Mouse (Mus musculus) monocyte, adult 2 months (primary cell): ENCODE results near the gene Cln3.

Experiments
- DNase-seq, 2 experiments: peaks; one replicate each; pipeline ENCODE4 v3.0.0; 2022; ENCODE audit warnings: low spot score in 2 of 2, low read depth in 1 of 2

The Cln3 gene

GRCm38 (mm10) chr7:126595890-126596289 lies 10.3 kb upstream of the Cln3 start:
- DNase-seq = no peak

- no peak for DNase-seq
Measured at GRCm38 (mm10) chr7:126594862-126595561, 9.4 kb upstream of the Cln3 start, which contains the start of gene Il27. Gene Il27 (minus strand): TSS chr7:126594941.

DNA sequence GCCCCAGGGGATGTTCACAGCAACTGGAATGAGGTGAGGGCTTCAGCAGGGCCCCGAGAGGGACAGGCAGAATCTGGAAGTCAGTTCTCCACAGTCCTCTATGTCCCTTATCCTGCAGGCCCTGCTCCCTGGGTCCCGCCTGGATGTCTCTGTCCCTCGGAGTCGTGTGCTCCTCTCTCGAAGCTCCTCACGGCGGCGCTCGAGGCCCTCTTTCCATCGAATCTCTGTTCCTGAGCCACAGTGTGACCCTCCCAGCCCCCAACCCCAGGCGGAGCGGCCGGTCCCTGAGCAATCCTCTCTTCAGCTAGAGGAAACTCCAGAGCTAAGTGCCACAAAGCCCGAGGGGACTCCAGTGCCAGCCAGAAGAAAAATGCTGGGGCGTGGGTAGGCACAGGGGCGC lies 2.2 kb upstream of the Cln3 start:
- DNase-seq = no peak

- DNase-seq = no peak
Measured at GRCm38 (mm10) chr7:126586839-126587238, 1.2 kb upstream of the Cln3 start.

DNA sequence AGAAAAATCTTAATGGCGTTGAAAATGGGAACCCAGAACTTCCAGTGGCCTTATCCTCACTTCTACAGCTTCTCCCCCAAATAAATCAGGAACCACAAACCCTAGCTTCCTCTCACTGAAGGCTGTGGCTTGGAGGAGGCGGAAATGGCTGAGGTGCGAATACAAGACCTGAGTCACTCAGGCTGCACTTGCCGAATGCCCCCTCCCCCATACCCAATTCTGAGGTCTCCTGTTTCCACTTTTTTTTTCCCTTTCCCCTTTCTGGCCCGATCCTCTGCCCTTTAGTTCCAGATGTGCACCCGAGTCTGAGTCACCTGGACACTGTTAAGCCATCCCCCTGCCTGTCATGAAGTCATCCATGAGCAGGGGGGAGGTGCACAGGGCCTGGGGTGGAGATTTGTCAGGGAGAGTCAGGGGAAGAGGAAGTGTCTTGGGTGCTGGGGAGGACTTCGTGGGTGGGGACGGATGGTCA lies 1.1 kb downstream of the Cln3 start, which contains the start of gene Apobr:
TSS of gene Apobr (plus strand) at position 437 of the 472 bp plus-strand sequence.
- peak; percentile 62 to 72 for DNase-seq

DNA sequence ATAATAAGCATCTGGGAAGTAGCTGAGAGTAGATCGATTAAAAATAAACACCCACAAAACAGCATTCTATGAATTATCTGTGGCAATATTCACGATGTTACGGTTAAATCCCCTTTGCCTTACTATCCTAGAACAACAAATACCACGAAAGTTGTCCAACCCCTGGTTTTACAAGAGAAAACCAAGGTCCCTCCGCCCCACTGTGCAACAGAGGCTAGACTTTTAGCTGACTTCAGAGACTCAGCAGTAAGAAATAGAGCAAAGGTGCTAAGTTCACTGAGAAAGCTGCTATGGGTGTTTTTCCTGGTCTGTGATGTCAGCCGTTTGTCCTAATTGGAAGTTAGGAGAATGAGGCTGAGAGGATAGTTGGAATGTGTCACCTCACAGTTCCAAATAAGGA lies 1.9 kb downstream of the Cln3 start:
- no peak for DNase-seq

DNA sequence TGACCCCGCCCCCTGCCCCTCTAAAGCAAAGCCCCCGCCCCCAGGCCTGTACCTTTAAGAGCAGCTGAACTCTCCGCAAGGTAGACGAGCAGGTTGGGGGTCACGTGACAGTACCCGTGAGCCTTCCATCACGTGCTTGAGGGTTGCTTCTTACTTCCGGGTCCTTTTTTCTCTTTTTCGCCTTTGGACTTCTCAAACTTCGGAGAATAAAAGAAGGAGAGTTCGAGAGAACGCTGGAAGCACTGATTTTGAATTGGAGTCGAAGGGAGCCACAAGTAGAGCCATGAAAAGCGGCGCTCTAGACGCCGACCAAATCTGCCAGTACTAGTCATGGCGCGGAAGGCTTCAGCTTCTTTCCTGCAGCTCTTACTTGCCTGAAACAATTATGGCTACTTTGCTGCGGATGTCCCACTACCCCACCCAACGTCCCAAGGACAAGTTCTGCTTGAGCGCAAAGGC lies 2.3 kb downstream of the Cln3 start:
- DNase-seq = peak; percentile 29 to 69

DNA sequence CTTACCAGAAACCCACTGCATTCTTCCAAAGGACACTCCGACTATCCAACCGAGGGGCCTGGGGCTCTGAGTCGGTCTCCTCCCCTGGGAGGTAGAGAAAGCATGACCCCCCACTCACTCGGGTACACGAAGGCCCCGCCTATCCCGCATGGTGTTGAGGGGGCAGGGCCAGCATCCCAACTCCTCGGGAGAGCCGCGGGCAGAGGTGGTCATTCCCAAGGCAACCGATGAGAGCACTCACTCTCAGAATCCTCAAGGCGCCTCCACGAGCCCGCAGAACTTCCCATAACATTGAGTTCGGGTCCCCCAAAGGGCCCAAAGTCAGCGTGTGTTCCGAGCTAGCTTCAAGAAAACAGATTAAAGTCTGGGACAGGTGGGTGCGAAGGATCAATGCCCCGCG lies 2.9 kb downstream of the Cln3 start:
- DNase-seq = no peak

GRCm38 (mm10) chr7:126581661-126582060 lies 4.0 kb downstream of the Cln3 start:
- no peak for DNase-seq

DNA sequence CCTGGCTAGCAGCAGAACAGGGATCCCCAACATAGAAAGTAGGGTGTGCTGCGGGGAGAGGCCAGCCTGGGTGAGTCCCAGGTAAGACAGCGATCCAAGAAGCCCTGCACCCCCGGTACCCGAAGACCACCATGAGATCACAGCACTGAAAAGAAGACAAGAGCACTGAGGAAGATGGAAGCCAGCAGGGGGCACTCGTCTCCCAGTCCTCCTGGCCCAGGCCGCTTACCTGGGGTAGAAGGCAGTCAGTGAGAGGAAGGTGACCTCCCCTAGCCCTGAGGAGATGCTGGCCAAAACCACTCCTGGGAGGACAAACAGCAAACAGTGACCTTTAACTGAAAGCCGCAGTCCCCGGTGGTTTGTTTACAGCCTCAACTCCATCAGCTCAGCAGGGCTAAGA lies 6.4 kb downstream of the Cln3 start:
- DNase-seq = no peak

GRCm38 (mm10) chr7:126576946-126577345 lies 8.7 kb downstream of the Cln3 start:
- DNase-seq = peak in 1 of 2 experiments; percentile 42

GRCm38 (mm10) chr7:126566094-126566765 lies 19.4 kb downstream of the Cln3 start, which contains the start of gene Eif3c:
Gene Eif3c (minus strand): TSS chr7:126566411.
- peak; percentile 33 to 43 for DNase-seq

GRCm38 (mm10) chr7:126565693-126566092 lies 19.9 kb downstream of the Cln3 start:
- DNase-seq = no peak

- DNase-seq = no peak
Measured at GRCm38 (mm10) chr7:126556635-126557034, 29.0 kb downstream of the Cln3 start.

- no peak for DNase-seq
Measured at GRCm38 (mm10) chr7:126554796-126555195, 30.8 kb downstream of the Cln3 start.

GRCm38 (mm10) chr7:126545631-126546030 lies 40.0 kb downstream of the Cln3 start:
- no peak for DNase-seq

DNA sequence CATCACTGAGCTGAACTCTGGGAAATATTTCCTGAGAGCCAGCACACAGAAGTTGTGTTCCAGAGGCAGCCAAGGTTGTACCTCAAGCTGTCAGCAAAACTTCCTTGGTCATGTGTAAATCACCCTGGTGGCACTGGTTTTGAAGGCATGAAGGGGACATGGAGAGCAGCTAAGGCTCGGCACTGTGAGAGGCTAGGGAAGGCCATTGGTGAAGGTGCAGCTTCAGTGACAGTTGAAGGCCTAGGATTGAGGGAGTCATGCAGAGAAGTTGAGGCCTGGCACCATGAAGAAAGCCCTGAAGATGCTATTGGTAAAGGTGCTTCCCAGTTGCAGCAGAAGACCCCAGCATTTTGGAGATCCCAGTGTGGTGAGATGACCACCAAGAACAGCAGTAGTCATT lies 44.0 kb downstream of the Cln3 start:
- no peak for DNase-seq

- DNase-seq = no peak
Measured at GRCm38 (mm10) chr7:126537820-126538585, 47.6 kb downstream of the Cln3 start.

- no peak for DNase-seq
Measured at GRCm38 (mm10) chr7:126536466-126536865, 49.2 kb downstream of the Cln3 start.

GRCm38 (mm10) chr7:126535766-126536165 lies 49.9 kb downstream of the Cln3 start:
- no peak for DNase-seq

DNA sequence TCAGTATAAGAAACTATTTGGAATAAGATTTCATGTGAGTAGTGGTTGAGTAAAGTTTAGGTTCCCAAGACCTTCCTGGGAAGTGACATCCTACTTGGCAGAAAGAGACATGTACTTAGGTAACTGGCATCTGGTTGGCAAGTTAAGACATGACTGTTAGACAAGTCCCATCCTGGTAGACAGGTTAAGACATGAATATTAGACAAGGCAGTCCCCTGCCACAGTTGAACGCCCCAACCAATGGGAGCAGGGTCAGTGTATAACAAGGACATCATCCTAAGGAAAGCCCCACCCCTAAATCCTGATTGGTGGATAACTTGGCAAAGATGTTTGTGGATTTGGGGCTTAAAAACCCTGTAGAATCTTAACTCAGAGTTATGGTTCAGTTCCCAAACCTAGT lies 52.2 kb downstream of the Cln3 start:
- no peak for DNase-seq

DNA sequence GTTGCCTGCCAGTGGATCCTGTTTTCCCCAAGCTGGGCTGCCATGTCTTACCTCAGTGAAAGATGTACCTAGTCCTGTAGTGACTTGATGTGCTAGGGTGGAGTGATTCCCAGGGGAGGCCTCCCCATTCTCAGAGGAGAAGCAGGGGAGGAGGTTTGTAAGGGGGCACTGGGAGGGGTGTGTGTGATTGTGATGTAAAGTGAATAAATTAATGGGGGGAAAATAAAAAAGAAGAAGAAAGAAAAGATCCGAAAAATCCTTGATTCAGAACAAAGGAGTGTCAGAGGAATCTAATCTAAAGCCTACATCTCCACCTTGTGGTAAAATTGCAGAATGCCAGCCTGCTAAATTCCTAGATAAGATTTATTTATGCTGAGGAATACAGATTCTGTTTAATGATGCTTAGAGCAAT lies 57.4 kb downstream of the Cln3 start:
- DNase-seq = no peak
